Mouse (Mus musculus) limb, embryonic 11.5 days (tissue): ENCODE data around the gene Wdr73. TPM values are rescaled to one million over a fixed set of nuclear protein-coding genes. Genes with fewer than 3 reads are reported as not detected.
A peak's percentile ranks its signal among the peaks of the same experiment; 100 is the strongest.

ENCODE experiments used
- ATAC-seq: fragments of 200-750 bp; cut with Nextera tagmentation; 2 replicates; pipeline ENCODE4 v1.8.0; 2017; ENCODE audit warnings: low read depth; ENCODE audit not compliant: insufficient number of reproducible peaks, low FRiP score, low TSS enrichment
- DNase-seq: peaks from one replicate; pipeline ENCODE4 v3.0.0-alpha.2; 2015; ENCODE audit warnings: low spot score
- H3K27ac ChIP-seq: fragments of 300-500 bp; sonication (generic); replicated peaks from 2 replicates; pipeline ENCODE4 v1.5.1; 2014; ENCODE audit warnings: low read depth, mild to moderate bottlenecking, low read length
- H3K27me3 ChIP-seq: fragments of 300-500 bp; sonication (generic); 2 replicates; pipeline ENCODE4 v1.6.1; 2014; ENCODE audit warnings: mild to moderate bottlenecking, low read length, mixed read lengths; ENCODE audit not compliant: control insufficient read depth, insufficient read depth
- H3K36me3 ChIP-seq: fragments of 300-500 bp; sonication (generic); 2 replicates; pipeline ENCODE4 v1.6.1; 2014; ENCODE audit warnings: mild to moderate bottlenecking, low read length, moderate library complexity, mixed read lengths; ENCODE audit not compliant: control insufficient read depth, insufficient read depth
- H3K4me1 ChIP-seq: fragments of 300-500 bp; sonication (generic); 2 replicates; pipeline ENCODE4 v1.6.1; 2014; ENCODE audit warnings: low read length, mixed read lengths; ENCODE audit not compliant: control insufficient read depth, insufficient read depth
- H3K4me2 ChIP-seq: fragments of 300-500 bp; sonication (generic); 2 replicates; pipeline ENCODE4 v1.6.1; 2014; ENCODE audit warnings: low read depth, mild to moderate bottlenecking, moderate library complexity; ENCODE audit not compliant: severe bottlenecking
- H3K4me3 ChIP-seq: fragments of 300-500 bp; sonication (generic); 2 replicates; pipeline ENCODE4 v1.5.1; 2014; ENCODE audit warnings: low read depth, low read length
- H3K9ac ChIP-seq: fragments of 300-500 bp; sonication (generic); 2 replicates; pipeline ENCODE4 v1.6.1; 2014; ENCODE audit warnings: mild to moderate bottlenecking, low read length
- H3K9me3 ChIP-seq: fragments of 300-500 bp; sonication (generic); 2 replicates; pipeline ENCODE4 v1.6.1; 2016; ENCODE audit warnings: low read length; ENCODE audit not compliant: control insufficient read depth
- WGBS: fragments of 180-500 bp; shearing (Covaris S2); extraction: QIAGEN DNeasy Blood & Tissue Kit; methylation state at CpG from one replicate; pipeline ENCODE4 v1.1.7; 2014; 5-methylcytosine and 5-hydroxymethylcytosine counted together
- polyA plus RNA-seq: library from polyadenylated mRNA; unstranded; fragments of >200 nt; fragmentation: Nextera tagmentation; extraction: Ambion mirVana; gene quantifications from 2 replicates; pipeline ENCODE4 v1.2.1, GENCODE M21; 2014

Gene Wdr73
- polyA plus RNA-seq, 1 experiment from 2014 or later: 41.3 TPM

DNA sequence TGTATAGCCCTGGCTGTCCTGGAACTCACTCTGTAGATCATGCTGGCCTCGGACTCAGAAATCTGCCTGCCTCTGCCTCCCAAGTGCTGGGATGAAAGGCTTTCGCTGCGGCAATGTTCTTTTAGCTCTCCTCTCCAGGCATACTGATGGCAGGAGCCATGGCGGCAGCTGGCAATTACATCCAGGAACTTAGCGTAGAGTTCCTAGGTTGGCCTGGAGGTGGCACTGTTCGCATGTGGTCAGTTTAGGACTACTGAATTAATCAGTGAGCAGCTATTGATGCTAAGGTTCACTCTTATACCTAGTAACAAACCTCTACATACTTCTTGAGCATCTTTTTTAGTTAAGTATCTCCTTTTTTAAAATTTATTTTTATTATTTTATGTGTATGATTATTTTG, 43.9 kb downstream of the Wdr73 start:
- 29% methylated on average over 6 of the region's 6 CpGs for WGBS
- Histone ChIP-seq H3K27me3 (no peaks in the 10 kb centered on the region), H3K4me2 (no peak overlapping the region), H3K9me3 (no peaks in the 10 kb centered on the region), H3K4me1 (peaks cover 3% of the 10 kb centered on the region; the same call in 1 of the 2 replicates), H3K36me3 (no peaks in the 10 kb centered on the region), H3K9ac (no peak overlapping the region), H3K27ac (no peak overlapping the region), H3K4me3 (no peak overlapping the region)
- ATAC-seq (no peak), DNase-seq (peak; percentile 84)

DNA sequence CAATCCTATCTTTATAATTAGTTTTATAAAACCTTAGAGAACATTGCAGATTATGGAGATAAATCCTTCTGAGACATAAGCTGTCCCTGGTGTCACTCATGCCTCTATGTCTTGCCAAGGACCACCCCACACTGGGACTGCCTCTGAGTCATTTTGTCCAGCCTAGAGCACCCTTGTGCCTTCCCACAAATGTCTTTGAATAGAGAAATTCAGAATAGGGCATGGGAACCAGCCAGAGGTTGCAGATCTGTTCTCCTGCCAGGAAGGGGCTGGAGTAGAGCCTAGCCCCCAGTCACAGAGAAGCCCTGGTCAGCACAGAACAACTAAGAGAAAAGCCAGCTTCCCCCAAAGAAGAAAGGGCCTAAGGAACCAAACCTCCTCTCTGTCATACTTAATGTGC, 45.8 kb downstream of the Wdr73 start:
- no peaks in the 10 kb centered on the region for H3K9me3 ChIP-seq
- DNase-seq (no peak), ATAC-seq (no peak)
- H3K36me3 ChIP-seq: no peaks in the 10 kb centered on the region
- no peak overlapping the region for H3K4me2 ChIP-seq
- no peak overlapping the region for H3K27ac ChIP-seq
- no peak overlapping the region for H3K4me3 ChIP-seq
- H3K27me3 ChIP-seq: no peaks in the 10 kb centered on the region
- H3K4me1 ChIP-seq: no peaks in the 10 kb centered on the region
- H3K9ac ChIP-seq: no peak overlapping the region

DNA sequence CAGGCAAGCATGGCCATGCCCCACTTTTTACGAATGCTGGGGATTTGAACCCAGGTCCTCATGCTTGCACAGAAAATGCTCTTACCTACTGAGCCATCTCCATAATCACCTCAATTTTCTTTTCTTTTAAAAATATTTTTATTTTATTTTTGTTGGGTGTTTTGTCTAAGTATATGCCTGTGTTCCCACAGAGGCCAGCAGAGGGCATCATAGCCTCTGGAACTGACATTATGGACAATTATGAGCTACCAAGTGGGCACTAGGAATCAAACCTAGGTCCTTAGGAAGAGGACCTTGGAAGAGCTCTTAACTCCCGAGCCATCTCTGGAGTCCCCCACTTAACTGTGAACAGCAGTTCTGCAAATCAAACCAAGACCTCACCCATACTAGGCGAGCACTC, 47.9 kb downstream of the Wdr73 start:
- Histone ChIP-seq H3K36me3 (no peaks in the 10 kb centered on the region), H3K27me3 (no peaks in the 10 kb centered on the region), H3K9me3 (no peaks in the 10 kb centered on the region), H3K9ac (no peak overlapping the region), H3K27ac (no peak overlapping the region), H3K4me2 (no peak overlapping the region), H3K4me3 (no peak overlapping the region), H3K4me1 (no peaks in the 10 kb centered on the region)
- WGBS: 94% methylated on average over 3 of the region's 3 CpGs
- ATAC-seq (no peak), DNase-seq (no peak)

DNA sequence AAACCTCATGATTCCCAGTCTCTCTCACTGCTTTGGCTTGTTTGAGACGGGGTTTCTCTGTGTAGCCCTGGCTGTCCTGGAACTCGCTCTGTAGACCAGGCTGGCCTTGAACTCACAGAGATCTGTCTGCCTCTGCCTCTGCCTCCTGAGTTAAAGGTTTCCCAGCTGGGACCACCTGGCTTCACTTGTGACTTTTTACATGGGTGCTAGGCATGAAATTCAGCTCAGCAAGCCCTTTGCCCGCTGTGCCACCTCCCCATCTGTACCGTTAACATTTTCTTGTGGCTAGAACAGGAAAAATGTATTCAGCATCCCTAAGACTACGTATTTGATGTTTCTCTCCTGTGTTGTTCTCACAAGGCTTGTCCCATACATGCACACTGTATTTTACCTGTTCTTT, 50.5 kb downstream of the Wdr73 start:
- no peaks in the 10 kb centered on the region for H3K27me3 ChIP-seq
- no peaks in the 10 kb centered on the region for H3K9me3 ChIP-seq
- H3K36me3 ChIP-seq: no peaks in the 10 kb centered on the region
- DNase-seq (no peak), ATAC-seq (no peak)
- no peak overlapping the region for H3K4me3 ChIP-seq
- WGBS: 91% methylated on average over 5 of the region's 5 CpGs
- no peak overlapping the region for H3K9ac ChIP-seq
- no peak overlapping the region for H3K4me2 ChIP-seq
- H3K4me1 ChIP-seq: no peaks in the 10 kb centered on the region
- H3K27ac ChIP-seq: no peak overlapping the region

DNA sequence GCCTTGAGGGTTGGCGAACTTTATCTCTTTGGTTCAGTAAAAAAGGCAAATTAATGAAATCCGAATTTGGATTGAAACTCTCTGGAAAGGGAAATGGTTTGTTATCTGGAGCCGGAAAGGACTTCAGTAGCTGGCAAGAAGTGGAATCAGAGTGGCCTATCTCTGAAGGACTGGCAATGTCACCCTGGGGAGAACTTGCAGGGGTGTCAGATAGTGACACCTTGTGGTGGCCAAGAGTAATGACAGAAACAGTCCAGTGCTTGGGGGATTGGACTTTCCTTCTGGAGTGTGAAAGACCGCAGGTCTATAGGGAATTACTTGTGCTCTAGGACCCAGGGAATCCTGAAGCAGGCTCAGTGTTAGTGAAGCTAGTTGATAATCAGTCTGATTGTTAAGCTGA, 51.4 kb downstream of the Wdr73 start:
- ATAC-seq (no peak), DNase-seq (peak; percentile 45)
- Histone ChIP-seq H3K27ac (no peak overlapping the region), H3K4me1 (no peaks in the 10 kb centered on the region), H3K36me3 (no peaks in the 10 kb centered on the region), H3K4me2 (no peak overlapping the region), H3K9me3 (no peaks in the 10 kb centered on the region), H3K4me3 (no peak overlapping the region), H3K27me3 (no peaks in the 10 kb centered on the region), H3K9ac (no peak overlapping the region)
- WGBS: 30% methylated on average over 4 of the region's 4 CpGs

DNA sequence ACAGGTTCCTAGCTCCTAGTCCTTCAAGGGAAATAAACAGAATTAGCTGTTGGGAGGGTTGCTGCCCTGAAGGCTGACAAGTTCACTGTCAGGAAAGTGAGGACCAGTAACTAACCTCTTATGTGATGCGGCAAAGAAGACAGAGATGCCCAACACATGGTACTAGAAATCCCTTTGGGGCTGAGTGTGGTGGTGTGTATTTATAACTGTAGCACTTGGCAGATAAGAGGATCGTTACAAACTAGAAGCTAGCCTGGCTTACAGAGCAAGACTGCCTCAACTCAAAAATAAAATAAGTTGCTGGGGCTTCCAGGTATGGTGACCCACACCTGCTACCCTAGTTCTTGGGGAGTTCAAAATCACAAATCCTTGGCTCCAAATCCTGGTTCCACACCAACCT, 51.8 kb downstream of the Wdr73 start:
- Histone ChIP-seq H3K9me3 (no peaks in the 10 kb centered on the region), H3K27ac (no peak overlapping the region), H3K4me3 (no peak overlapping the region), H3K4me1 (no peaks in the 10 kb centered on the region), H3K4me2 (no peak overlapping the region), H3K27me3 (no peaks in the 10 kb centered on the region), H3K36me3 (no peaks in the 10 kb centered on the region), H3K9ac (no peak overlapping the region)
- ATAC-seq (no peak), DNase-seq (no peak)
- 86% methylated on average over 2 of the region's 2 CpGs for WGBS

DNA sequence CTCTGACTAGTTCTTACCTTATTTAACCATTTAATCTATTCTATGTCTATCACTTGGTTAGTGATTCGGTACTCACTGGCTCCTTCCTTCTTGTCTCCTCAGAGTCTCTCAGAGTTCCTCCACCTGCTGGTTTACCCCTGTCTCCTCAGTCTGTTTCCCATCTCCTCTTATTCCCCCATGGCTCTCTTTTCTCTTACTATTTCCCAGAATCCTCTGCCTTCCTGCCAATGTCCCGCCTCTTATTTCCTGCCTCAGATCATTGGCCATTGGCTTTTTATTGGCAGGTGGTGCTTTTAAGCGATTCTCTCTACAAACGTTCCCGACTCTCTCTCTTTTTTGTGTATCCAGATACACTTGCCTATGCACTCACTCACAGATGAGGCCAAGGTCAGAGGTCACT, 54.4 kb downstream of the Wdr73 start:
- Histone ChIP-seq H3K4me3 (no peak overlapping the region), H3K27me3 (no peaks in the 10 kb centered on the region), H3K9me3 (no peaks in the 10 kb centered on the region), H3K4me2 (no peak overlapping the region), H3K36me3 (no peaks in the 10 kb centered on the region), H3K9ac (no peak overlapping the region), H3K4me1 (no peaks in the 10 kb centered on the region), H3K27ac (no peak overlapping the region)
- ATAC-seq (no peak), DNase-seq (no peak)
- WGBS: 84% methylated on average over 5 of the region's 5 CpGs

DNA sequence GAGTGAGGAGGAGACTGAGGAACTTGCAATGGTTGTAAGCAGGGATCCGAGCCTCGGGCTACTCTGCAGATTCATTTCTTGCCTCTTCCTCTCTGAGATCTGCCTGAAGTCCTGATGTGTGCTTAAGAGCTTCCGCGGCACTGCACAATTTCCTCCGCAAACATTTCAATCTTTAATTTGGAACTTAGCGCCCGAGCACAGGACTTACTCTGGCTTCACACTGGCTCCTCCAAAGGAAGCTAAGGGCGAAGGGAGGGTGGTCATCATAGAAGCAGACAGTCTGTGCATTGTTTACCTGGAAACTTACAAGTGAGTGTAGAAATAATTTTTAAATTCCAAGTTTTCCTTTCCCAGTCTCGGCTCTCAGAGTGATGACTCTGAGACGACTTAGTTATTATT, 54.8 kb downstream of the Wdr73 start:
- H3K27me3 ChIP-seq: no peaks in the 10 kb centered on the region
- H3K9me3 ChIP-seq: no peaks in the 10 kb centered on the region
- H3K4me2 ChIP-seq: no peak overlapping the region
- no peak overlapping the region for H3K27ac ChIP-seq
- no peaks in the 10 kb centered on the region for H3K4me1 ChIP-seq
- H3K36me3 ChIP-seq: no peaks in the 10 kb centered on the region
- DNase-seq (no peak), ATAC-seq (no peak)
- no peak overlapping the region for H3K9ac ChIP-seq
- 91% methylated on average over 10 of the region's 10 CpGs for WGBS
- H3K4me3 ChIP-seq: no peak overlapping the region

DNA sequence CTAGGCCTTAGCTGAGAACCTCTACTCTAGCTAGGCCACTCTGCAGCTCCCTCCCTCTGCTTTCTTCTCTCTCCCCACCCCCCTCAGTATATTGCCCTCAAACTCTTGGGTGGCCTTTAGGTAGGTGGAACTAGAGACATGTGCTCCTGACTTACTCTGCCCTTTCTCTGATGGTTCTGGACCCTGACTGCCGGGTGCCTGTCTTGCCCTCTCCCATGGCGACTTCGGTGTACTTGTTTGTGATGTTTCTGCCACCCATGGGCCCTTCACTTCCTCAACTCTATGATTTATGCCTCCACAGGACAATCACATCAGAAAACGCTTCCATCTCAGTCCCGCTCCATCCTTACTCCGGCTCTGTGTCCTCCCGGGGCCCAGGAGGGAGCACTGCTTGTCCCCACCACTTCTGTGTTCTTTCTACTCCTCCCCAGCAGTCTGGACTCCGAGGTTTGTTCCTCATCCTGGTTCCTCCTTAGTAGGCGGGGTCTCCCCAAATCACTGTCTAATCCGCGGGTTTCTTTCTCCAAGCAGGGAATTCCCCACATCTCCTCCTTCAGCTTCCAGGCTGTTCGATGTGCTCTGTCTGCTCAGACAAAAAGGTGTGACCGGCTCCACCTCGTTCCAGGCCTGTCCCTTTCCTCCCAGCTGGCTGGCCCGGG, 55.3 kb downstream of the Wdr73 start:
- H3K27me3 ChIP-seq: no peaks in the 10 kb centered on the region
- no peak overlapping the region for H3K4me3 ChIP-seq
- ATAC-seq: no peak
- H3K9ac ChIP-seq: no peak overlapping the region
- H3K4me2 ChIP-seq: no peak overlapping the region
- no peaks in the 10 kb centered on the region for H3K36me3 ChIP-seq
- no peak overlapping the region for H3K27ac ChIP-seq
- no peaks in the 10 kb centered on the region for H3K4me1 ChIP-seq
- no peaks in the 10 kb centered on the region for H3K9me3 ChIP-seq
- no peak for DNase-seq
- 74% methylated on average over 15 of the region's 15 CpGs for WGBS
